Mouse (Mus musculus) gastrocnemius, adult 2 months (tissue): ENCODE measurements around the gene Hnrnpa3. TPM values are rescaled to one million over a fixed set of nuclear protein-coding genes. Genes with fewer than 3 reads are reported as not detected.

Experiments
- DNase-seq: peaks from one replicate; pipeline ENCODE4 v3.0.0; 2022
- H3K27ac ChIP-seq: fragments of 200-600 bp; 2 replicates; pipeline ENCODE4 v1.8.1; 2022; ENCODE audit warnings: mild to moderate bottlenecking
- H3K4me3 ChIP-seq: fragments of 200-600 bp; 2 replicates; pipeline ENCODE4 v1.8.1; 2022; ENCODE audit warnings: mild to moderate bottlenecking, moderate library complexity
- CTCF ChIP-seq: fragments of 200-600 bp; IDR thresholded peaks from 2 replicates; pipeline ENCODE4 v1.8.1; 2022; ENCODE audit warnings: antibody characterized with exemption, mild to moderate bottlenecking, moderate library complexity
- intact Hi-C: fragments of 180-260 bp; cut with DNase I; formaldehyde crosslinking; loops from one replicate; pipeline ENCODE4 v1.15.1; 2025
- total RNA-seq, 2 experiments: library from RNA; stranded (reverse); gene quantifications; 2 replicates each; pipeline ENCODE4 v1.2.3; 2021

Hnrnpa3 gene
- total RNA-seq, 2 experiments from 2014 or later = 123 to 144 TPM

DNA sequence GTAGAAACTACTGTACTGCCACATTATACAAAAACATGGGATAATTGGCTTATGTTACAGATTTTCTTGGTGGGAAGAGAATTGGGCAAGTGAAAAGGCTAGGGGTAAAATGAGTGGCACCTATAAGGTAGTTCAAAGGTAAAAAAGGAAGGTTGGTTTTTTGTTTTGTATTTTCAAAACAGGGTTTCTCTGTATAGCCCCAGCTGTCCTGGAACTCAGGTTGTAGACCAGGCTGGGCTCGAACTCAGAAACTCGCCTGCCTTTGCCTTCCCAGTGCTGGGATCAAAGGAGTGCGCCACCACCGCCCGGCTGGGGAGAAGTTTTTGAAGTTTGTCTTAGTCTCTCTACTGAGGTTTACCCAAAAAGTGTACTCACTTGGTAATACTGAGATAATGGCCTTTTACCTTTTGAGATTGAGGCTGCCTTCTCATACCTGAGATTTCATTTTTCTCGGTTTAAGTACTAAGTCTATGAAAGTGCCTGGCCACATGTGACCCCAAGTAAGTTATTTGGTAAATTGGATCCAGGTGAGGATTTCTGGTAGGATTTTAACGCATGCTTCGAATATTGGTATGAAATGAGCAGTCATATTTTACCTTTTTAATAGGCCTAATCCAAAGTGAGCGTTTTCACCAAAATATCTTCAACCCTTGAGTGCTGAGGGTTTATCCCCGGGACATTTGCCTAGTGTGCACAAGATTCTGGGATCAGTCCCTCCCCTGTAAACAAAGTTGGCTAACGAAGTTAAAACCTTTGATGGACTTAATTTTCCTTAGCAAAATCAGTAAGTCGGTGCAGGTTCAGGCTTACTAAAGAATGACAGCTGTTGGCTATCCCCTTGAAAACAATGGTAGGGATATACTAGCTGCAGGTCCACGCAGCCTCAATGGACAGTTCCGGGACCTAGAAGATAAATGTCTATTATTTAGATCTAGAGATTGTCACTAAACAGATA, 10.7 kb downstream of the Hnrnpa3 start:
- Histone ChIP-seq H3K4me3 (no peak overlapping the region), H3K27ac (no peak overlapping the region)
- DNase-seq = no peak
- TF ChIP-seq CTCF = no peak
- intact Hi-C loops = no loop called here

- intact Hi-C loops = no loop called here
- no peak overlapping the region for H3K27ac ChIP-seq
Measured at GRCm38 (mm10) chr2:75670446-75671336, 11.6 kb downstream of the Hnrnpa3 start.

GRCm38 (mm10) chr2:75671337-75671660, 12.2 kb downstream of the Hnrnpa3 start:
- no peak for DNase-seq
- Histone ChIP-seq H3K4me3 (no peak overlapping the region), H3K27ac (no peak overlapping the region)
- no peak for TF ChIP-seq CTCF
- intact Hi-C loops = no loop called here

More at GRCm38 (mm10) chr2:75670446-75671336, 11.6 kb downstream of the Hnrnpa3 start:
- peak; percentile 4; the same call in 1 of the 2 replicates for TF ChIP-seq CTCF
- no peak for DNase-seq
- no peak overlapping the region for H3K4me3 ChIP-seq

DNA sequence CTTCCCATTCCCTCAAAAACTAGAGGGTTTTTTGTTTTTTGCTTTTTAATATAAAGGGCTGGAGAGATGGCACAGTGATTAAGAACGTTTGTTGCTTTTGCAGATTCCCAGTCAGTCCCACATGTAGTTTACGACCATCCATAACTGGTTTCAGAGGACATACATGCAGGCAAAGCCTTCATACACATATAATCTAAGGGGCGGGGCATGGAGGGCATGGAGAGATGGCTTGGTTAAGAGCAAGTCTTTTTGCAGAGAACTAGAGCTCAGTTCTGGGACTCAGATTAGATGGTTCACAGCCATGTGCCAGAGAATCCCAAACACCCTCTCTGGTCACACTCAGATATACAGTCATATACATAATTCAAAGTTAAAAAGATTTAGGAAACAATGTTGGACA, 13.5 kb downstream of the Hnrnpa3 start:
- Histone ChIP-seq H3K27ac (no peak overlapping the region), H3K4me3 (no peak overlapping the region)
- TF ChIP-seq CTCF = no peak
- intact Hi-C loops = no loop called here
- DNase-seq = no peak

GRCm38 (mm10) chr2:75676567-75676966, 17.5 kb downstream of the Hnrnpa3 start:
- intact Hi-C loops = no loop called here
- DNase-seq = no peak
- no peak overlapping the region for H3K4me3 ChIP-seq
- no peak overlapping the region for H3K27ac ChIP-seq
- TF ChIP-seq CTCF = no peak

GRCm38 (mm10) chr2:75679947-75680346, 20.9 kb downstream of the Hnrnpa3 start:
- intact Hi-C loops = no loop called here
- no peak for DNase-seq
- TF ChIP-seq CTCF = no peak
- peak overlapping the region; percentile 76 for H3K27ac ChIP-seq
- H3K4me3 ChIP-seq = no peak overlapping the region

- peak; percentile 68 for DNase-seq
- TF ChIP-seq CTCF = no peak
- Histone ChIP-seq H3K4me3 (peak overlapping the region; percentile 34), H3K27ac (peak overlapping the region; percentile 94)
- intact Hi-C loops = no loop called here
Measured at GRCm38 (mm10) chr2:75681439-75681838, 22.4 kb downstream of the Hnrnpa3 start.

GRCm38 (mm10) chr2:75682978-75683709, 24.1 kb downstream of the Hnrnpa3 start:
- Histone ChIP-seq H3K4me3 (peak overlapping the region; percentile 57), H3K27ac (peak overlapping the region; percentile 94)
- TF ChIP-seq CTCF = no peak
- peak; percentile 74 for DNase-seq
- intact Hi-C loops = loop anchor here (1.0 to 2.0 kb wide), 2 partner anchors 21 to 24 kb away; partner anchors contain the start of genes Hnrnpa3 and Nfe2l2

- peak overlapping the region; percentile 94 for H3K27ac ChIP-seq
- TF ChIP-seq CTCF = no peak
- intact Hi-C loops = no loop called here
- DNase-seq = no peak
- H3K4me3 ChIP-seq = peak overlapping the region; percentile 13
Measured at GRCm38 (mm10) chr2:75684526-75684925, 25.5 kb downstream of the Hnrnpa3 start.

GRCm38 (mm10) chr2:75685458-75685861, 26.4 kb downstream of the Hnrnpa3 start:
- Histone ChIP-seq H3K27ac (peak overlapping the region; percentile 94), H3K4me3 (peak overlapping the region; percentile 13)
- no peak for TF ChIP-seq CTCF
- peak; percentile 64 for DNase-seq
- intact Hi-C loops = no loop called here

DNA sequence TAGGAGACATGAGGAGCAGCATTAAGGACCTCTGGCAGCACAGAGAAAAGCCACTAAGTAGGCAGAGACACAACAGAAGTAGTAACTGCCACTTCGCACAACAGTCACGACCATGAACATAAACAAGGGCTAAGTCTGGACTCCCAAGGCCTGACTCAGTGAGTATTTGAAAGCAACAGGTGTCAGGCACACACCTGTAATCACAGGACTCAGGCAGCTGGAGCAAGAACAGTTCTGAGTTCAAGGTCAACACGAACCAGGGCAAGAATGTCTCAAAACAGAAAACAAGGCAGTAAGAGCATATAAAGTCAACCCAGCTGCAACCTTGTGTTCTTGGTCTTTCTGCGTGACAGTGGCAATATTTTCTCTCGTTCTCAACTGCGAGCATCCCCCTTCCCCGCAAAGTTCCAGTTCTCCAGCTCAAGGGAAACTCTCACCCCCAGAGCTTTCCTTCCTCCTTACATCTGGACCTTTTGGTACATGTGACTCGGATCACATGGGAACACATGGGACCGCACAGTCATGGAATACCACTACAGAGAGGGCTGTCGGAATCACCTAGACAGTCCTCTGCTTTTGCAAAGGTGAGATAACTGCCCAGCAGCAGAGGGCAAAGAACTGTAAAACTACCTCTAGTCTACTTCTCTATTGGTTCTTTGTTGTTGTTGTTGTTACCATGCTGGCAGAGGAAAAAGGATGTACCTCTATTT, 28.1 kb downstream of the Hnrnpa3 start:
- H3K27ac ChIP-seq = peak overlapping the region; percentile 94
- no peak for DNase-seq
- H3K4me3 ChIP-seq = no peak overlapping the region
- no peak for TF ChIP-seq CTCF
- intact Hi-C loops = no loop called here
